Mouse (Mus musculus): ENCODE measurements around the gene Ninl.

Gene Ninl

GRCm38 (mm10) chr2:150999021-150999420 is 40.2 kb downstream of the Ninl start:
- DNase-seq (ENCODE audit: low spot score in 2 of 2), result no peak

GRCm38 (mm10) chr2:150997618-150998017 is 41.6 kb downstream of the Ninl start:
- no peak for DNase-seq (ENCODE audit: low spot score in 2 of 2)

- no peak for DNase-seq (ENCODE audit: low spot score in 2 of 2)
Observed at GRCm38 (mm10) chr2:150995324-150995723, 43.9 kb downstream of the Ninl start.

DNA sequence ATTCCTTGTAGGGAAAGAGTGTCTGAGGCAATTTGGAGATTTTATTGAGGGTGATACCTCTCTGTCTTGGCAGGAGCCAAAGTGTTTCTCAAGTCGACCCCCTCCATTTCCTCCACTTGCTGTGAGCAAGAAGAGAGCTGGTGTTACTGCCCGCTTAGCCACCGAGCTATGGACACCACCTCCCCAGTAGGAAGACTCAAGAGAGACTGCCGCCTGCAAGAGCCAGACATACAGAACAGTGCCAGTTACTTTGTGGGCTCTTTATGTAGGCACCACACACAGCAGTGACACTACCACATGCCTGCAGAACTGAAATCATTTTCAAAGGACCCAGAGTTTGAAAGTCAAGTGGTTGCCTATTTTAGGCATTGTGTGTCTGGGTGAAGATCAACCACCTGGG is 48.1 kb downstream of the Ninl start:
- DNase-seq (ENCODE audit: low spot score in 2 of 2), result no peak

DNA sequence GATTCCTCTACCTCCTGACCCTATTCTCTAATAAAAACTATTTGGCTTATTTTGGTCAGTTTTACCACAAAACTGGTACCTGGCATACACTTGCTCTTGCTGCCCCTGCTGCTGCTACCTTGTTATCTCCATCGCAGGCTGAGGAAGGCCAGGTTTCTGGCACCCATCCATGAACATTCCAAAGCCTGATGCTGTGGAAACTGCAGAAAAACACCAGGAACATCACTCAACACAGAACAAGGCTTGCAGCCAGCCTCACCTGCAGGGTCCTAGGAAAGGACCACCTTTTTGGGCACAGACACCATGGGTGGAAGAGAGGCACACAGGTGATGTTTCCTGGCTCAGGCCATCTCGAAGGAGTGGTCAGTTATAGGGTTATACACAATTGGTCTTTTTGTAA is 48.7 kb downstream of the Ninl start:
- DNase-seq (ENCODE audit: low spot score in 2 of 2), result no peak

DNA sequence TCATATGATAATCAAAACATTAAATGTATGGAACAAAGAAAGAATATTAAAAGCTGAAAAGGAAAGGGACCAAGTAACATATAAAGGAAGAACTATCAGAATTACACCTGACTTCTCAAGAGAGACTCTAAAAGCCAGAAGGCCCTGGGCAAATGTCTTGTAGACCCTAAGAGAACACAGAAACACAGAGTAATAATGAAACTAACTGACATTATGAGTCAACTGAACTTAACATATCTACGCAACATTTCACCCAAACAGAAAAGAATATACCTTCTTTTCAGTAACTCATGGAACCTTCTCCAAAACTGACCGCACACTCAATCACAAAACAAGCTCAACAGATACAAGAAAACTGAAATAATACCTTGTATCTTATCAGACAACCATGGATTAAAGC is 53.8 kb downstream of the Ninl start:
- DNase-seq (ENCODE audit: low spot score in 2 of 2), result no peak

GRCm38 (mm10) chr2:150982051-150982450 is 57.1 kb downstream of the Ninl start:
- DNase-seq (ENCODE audit: low spot score in 2 of 2), result no peak

DNA sequence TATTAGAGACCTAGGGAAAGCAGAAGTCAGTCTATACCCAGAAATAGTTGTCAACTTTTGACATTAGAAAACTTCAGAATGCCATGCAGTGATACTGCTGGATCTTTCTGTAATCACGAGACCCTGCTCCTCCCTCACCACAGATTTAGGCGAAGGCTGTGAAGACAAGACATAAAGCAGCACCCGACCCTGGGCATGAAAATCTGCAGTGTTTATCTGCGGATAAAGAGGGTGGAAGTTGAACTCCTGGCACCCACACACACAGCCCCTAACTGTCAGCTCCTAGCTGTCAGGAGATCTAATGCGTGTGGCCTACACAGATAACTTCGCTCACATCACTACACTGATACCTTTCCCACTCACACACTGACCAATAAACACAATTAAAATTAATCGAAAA is 57.7 kb downstream of the Ninl start:
- DNase-seq (ENCODE audit: low spot score in 2 of 2), result no peak

DNA sequence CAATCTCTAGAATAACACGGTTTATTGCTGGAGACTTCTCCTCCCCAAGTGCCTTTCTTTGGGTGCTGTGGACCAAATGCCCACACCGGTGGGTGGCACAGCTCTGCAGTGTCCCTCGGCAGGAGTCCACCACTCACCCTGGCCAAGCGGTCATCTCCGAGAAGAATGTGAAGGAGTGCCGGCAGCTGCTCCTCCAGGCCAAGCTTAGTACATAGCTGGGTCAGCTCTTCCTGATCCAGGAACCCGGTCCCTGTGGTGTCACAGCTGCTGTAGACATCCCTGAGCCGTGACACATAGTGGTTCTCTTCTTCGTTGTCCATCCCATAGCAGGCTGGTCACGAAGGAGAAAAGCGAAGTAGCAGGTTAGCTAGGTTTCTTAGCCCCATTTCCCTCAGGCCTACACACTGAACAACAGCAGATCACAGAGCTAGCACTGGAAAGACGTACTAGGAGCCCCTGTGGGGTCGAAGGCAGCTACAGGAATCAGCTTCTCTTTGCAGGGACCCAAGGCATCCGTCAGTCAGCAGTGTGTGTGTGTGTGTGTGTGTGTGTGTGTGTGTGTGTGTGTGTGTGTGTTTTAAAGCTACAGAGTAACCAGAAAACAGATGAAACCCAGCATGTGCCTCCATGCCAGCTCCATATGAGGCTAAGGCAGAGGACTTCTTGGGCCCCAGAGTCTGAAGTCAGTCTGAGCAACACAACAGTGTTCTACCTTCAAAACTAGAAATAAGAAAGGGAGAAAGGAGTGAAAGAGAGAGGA is 59.1 kb downstream of the Ninl start:
- DNase-seq (ENCODE audit: low spot score in 2 of 2), result no peak

DNA sequence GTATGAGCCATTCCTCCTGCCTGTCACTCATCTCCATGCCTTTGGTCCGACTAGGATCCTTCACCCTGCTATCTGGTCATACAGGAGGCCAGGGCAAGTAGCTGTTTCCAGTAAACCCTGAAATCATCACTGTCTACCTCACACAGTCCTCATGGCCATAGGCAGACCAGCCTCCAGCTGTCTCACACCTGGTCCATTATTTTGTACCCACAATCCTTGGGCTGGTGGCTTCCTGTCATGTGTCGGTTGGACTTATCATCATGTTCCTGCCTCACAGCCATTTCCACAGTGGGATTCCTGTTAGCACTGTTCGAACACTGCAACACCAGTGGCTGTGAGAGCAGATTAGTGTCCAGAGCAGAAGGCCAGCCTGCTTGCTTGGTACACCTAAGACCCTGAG is 60.4 kb downstream of the Ninl start:
- DNase-seq (ENCODE audit: low spot score in 2 of 2), result no peak

- DNase-seq (ENCODE audit: low spot score in 2 of 2), result no peak
Observed at GRCm38 (mm10) chr2:150977676-150978075, 61.5 kb downstream of the Ninl start.

GRCm38 (mm10) chr2:150976871-150977270 is 62.3 kb downstream of the Ninl start:
- no peak for DNase-seq (ENCODE audit: low spot score in 2 of 2)

GRCm38 (mm10) chr2:150973401-150974115 is 65.6 kb downstream of the Ninl start:
- DNase-seq (ENCODE audit: low spot score in 2 of 2), result no peak

DNA sequence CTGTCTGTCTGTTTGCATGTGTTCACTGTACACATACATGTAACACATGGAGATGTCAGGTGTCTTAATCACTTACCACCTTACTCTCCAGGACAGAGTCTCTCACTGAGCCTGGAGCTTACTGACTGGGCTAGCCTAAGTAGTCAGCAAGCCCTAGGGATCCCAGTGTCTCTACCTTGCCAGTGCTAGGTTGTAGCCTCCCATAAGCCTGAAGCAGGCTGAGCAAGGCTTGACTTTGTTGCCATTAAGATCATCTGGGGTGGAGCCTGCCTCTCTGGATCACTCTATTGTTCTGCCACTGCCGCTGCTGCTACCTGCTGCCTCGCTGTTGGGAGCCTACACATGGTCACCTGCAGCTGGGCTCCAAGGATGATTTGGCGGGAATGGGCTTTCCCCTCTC is 66.5 kb downstream of the Ninl start:
- no peak for DNase-seq (ENCODE audit: low spot score in 2 of 2)

GRCm38 (mm10) chr2:150971856-150972255 is 67.3 kb downstream of the Ninl start:
- no peak for DNase-seq (ENCODE audit: low spot score in 2 of 2)

DNA sequence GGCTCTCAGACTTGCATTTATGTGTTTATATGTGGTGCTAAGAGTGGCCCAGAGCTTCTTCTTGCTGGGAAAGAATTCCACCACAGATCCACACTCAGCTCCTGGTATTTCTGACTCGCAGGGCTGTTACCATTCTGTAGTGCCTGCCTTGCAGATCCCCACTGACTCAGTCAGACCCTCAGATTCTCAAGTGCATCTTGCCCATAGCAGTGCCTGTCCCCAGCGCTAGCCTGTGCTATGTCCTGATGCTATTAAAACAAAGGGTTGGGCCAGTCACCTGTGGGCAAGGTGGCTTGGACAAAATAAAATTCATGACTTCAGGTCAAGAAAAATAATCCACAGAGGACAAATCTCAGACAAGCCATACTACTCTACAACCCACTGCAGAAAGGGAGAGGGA is 70.0 kb downstream of the Ninl start:
- DNase-seq (ENCODE audit: low spot score in 2 of 2), result no peak

GRCm38 (mm10) chr2:150967491-150967890 is 71.7 kb downstream of the Ninl start:
- no peak for DNase-seq (ENCODE audit: low spot score in 2 of 2)

DNA sequence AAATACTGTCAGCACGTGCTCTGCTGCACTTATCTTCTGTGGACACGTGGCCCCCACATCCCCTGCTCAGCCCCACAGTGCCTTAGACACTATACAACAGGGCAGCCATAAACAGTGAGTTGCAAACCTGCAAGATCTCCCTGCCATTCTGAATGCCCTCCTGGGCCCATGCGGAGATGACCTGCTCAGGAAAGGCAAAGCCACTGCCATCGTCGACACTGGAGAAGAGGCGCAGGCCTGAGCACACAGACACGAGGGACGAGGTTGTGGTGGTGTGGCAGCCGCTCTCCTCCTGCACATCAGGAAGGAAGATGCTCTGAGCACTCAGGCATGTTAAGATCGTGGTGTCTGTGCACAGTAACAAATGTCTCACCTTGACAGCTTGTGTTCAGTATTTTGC is 73.2 kb downstream of the Ninl start:
- no peak for DNase-seq (ENCODE audit: low spot score in 2 of 2)

- DNase-seq (ENCODE audit: low spot score in 2 of 2), result no peak
Observed at GRCm38 (mm10) chr2:150964641-150965040, 74.5 kb downstream of the Ninl start.

GRCm38 (mm10) chr2:150963246-150963645 is 75.9 kb downstream of the Ninl start:
- no peak for DNase-seq (ENCODE audit: low spot score in 2 of 2)

DNA sequence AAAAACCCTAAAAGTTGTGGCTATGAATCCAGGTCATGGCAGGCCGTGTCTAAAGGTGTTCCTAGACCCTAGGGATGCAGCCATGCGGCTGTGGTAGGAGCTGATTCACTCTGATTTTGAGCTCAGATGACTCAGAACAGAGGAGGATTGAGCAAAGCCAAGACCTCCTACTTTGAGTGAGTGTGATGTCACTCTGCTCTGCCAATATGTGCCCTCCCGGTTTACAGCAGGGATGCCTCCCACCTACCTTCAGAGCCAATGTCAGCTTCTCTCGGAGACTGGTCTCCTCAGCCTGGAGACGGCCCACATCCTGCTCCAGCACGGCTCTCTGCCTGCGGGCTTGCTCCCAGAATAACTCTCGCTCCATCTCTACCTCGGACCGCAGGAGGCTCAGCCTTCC is 79.7 kb downstream of the Ninl start:
- no peak for DNase-seq (ENCODE audit: low spot score in 2 of 2)

DNA sequence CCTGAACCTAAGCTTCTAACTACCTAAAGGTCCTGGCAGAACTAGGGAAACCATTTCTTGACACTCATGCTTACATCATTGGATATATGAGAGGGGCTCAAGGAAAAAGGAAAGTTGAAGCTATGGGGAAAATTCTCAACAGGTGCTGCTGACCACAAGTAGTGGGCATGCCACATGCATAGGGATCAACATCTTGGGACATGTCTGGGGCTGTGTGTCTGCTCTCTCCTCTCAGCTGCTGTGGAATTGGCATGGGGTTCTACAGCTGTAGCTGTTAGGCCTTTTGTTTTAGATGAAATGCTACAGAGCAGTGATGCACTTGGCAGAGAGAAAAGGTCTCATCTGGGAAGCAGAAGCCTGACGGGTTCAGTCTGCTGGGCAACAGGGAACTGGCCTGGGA is 83.3 kb downstream of the Ninl start:
- DNase-seq (ENCODE audit: low spot score in 2 of 2), result no peak

DNA sequence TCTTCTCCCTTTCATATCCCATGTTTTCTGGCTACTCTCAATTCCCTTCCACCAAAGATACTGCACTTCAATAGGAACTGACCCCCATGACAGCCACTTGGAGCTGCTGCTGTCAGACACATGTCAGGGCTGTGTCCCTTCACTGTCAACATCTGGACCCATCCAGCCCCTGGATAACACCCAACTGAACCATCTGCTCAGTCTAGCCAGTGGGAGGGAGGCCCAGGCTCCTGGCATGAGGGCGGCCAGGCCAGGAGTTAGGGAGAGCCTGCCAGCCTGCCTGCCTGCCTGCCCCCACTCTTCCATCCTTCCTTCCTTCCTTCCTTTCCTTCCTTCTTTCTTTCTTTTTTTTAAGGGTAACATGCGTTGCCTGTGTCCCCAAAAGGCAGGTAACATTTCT is 88.0 kb downstream of the Ninl start:
- no peak for DNase-seq (ENCODE audit: low spot score in 2 of 2)

DNA sequence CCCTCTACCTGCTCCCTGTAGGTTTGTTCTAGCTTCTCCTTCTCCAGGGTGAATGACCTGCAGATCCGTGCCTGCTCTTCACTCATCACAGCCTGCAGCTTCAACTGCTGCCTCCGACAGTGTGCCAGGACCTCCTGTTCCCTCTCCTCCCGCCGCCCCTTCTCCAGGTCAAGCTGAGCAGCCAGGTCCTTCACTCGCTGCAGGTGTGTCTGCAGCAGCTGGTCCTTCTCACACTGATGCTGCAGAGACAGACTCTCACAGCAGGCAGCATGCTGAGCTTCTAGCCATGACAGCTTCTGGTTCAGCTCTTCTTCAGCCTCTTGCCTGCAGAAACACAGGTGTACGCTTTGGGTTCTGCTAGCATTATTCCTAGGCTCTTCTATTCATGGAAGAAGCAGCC is 89.1 kb downstream of the Ninl start:
- DNase-seq (ENCODE audit: low spot score in 2 of 2), result no peak
